9 mouse cellular contexts compared by ENCODE assay signal in the genomic region with DNA sequence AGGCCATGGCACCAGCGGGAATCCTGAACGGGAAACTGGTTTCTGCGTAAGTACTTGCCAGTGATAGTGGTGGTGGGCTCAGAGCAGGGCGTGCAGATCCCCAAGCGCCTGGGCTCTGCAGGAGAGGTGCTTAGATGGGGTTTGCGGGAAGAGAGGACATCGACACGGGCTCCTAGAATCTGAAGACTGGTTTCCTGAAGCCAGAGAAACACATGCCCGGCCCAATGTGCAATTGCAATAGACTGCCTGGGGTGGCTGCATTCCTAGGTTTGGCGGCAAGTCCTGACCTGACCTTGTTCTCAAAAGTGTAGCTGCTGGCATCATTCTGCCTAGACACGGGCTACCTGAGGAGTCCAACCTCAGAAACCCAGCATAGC. TPM values are rescaled to one million over a fixed set of nuclear protein-coding genes. Genes with fewer than 3 reads are reported as not detected.
DNase-seq lines count a peak whose midpoint lies in the region; ATAC-seq and TF ChIP-seq lines count a peak whose summit lies in the region.
"Had no signal": no experiment of that assay in that cellular context is flagged by ENCODE, and none has a peak within 500 bp of the region (broad histone marks: within the 10 kb centered on the region; RNA-seq: fewer than 3 reads in every experiment).

No protein-coding gene starts in this region.

- WGBS in forebrain, embryonic 15.5 days = under 1% methylated on average over 11 of the region's 11 CpGs
- WGBS in limb, embryonic 10.5 days = 0% methylated on average over 11 of the region's 11 CpGs
- WGBS in midbrain, embryonic 15.5 days = 2% methylated on average over 11 of the region's 11 CpGs

- peak overlapping the region; percentile 82 for H3K4me2 ChIP-seq in forebrain, embryonic 15.5 days (replicated peaks)
- H3K4me2 ChIP-seq in midbrain, embryonic 15.5 days = peak overlapping the region; percentile 93

- H3K9ac ChIP-seq in forebrain, embryonic 15.5 days (replicated peaks) = peak overlapping the region; percentile 72
- H3K9ac ChIP-seq in midbrain, embryonic 15.5 days = peak overlapping the region; percentile 71

- H3K27ac ChIP-seq in forebrain, embryonic 15.5 days (replicated peaks) = peak overlapping the region; percentile 74
- peak overlapping the region; percentile 91 for H3K27ac ChIP-seq in limb, embryonic 10.5 days
- peak overlapping the region; percentile 68 for H3K27ac ChIP-seq in midbrain, embryonic 15.5 days

- DNase-seq in adrenal gland, postnatal 36 days = peak; percentile 28
- DNase-seq in adrenal gland, adult 18-20 months (ENCODE audit: low spot score in 2 of 2) = no peak
- no peak for DNase-seq in limb, embryonic 10.5 days (ENCODE audit: low spot score)
- DNase-seq in gastrocnemius, postnatal 25 days = no peak
- DNase-seq in adrenal gland, adult 8-10 months = no peak

- peak overlapping the region; percentile 97 for H3K4me3 ChIP-seq in E14TG2a.4 (replicated peaks; ENCODE audit: low read length)
- peak overlapping the region; percentile 72 for H3K4me3 ChIP-seq in forebrain, embryonic 15.5 days
- H3K4me3 ChIP-seq in limb, embryonic 10.5 days = peak overlapping the region; percentile 77
- peak overlapping the region; percentile 71 for H3K4me3 ChIP-seq in midbrain, embryonic 15.5 days

- no peak for TF ChIP-seq CTCF in E14TG2a.4 (conservative IDR thresholded peaks at IDR 0.05; ENCODE audit: low read length)

- ATAC-seq in forebrain, embryonic 15.5 days (replicated peaks) = no peak
- ATAC-seq in midbrain, embryonic 15.5 days (replicated peaks) = no peak

- H3K4me1 ChIP-seq in E14TG2a.4 (replicated peaks; ENCODE audit: low read depth, low read length) = peaks cover 71% of the 10 kb centered on the region
- H3K4me1 ChIP-seq in forebrain, embryonic 15.5 days = peaks cover 18% of the 10 kb centered on the region
- peaks cover 19% of the 10 kb centered on the region for H3K4me1 ChIP-seq in limb, embryonic 10.5 days
- peaks cover 21% of the 10 kb centered on the region for H3K4me1 ChIP-seq in midbrain, embryonic 15.5 days

- peaks cover 26% of the 10 kb centered on the region for H3K36me3 ChIP-seq in E14TG2a.4 (ENCODE audit: insufficient read depth, low read length)
- H3K36me3 ChIP-seq in forebrain, embryonic 15.5 days = no peaks in the 10 kb centered on the region
- no peaks in the 10 kb centered on the region for H3K36me3 ChIP-seq in limb, embryonic 10.5 days
- H3K36me3 ChIP-seq in midbrain, embryonic 15.5 days (replicated peaks) = no peaks in the 10 kb centered on the region

- no peaks in the 10 kb centered on the region for H3K9me3 ChIP-seq in E14TG2a.4 (ENCODE audit: low read length)
- H3K9me3 ChIP-seq in forebrain, embryonic 15.5 days = no peaks in the 10 kb centered on the region
- no peaks in the 10 kb centered on the region for H3K9me3 ChIP-seq in limb, embryonic 10.5 days (replicated peaks)
- H3K9me3 ChIP-seq in midbrain, embryonic 15.5 days = no peaks in the 10 kb centered on the region

- no peaks in the 10 kb centered on the region for H3K27me3 ChIP-seq in E14TG2a.4 (ENCODE audit: insufficient read depth, low read length)
- H3K27me3 ChIP-seq in forebrain, embryonic 15.5 days = no peaks in the 10 kb centered on the region
- no peaks in the 10 kb centered on the region for H3K27me3 ChIP-seq in limb, embryonic 10.5 days (ENCODE audit: low read depth, poor library complexity, severe bottlenecking)
- no peaks in the 10 kb centered on the region for H3K27me3 ChIP-seq in midbrain, embryonic 15.5 days (replicated peaks)

RNA-seq across cellular contexts. Expression of a gene that starts 0.4 kb away (rescaled TPM):
- total RNA-seq in adrenal gland, postnatal 36 days (2021) = 10 to 100 TPM; 34.6 to 59.6 TPM
- 10 to 100 TPM; 30.9 to 47.3 TPM for total RNA-seq in adrenal gland, adult 18-20 months (2021)
- polyA plus RNA-seq in forebrain, embryonic 15.5 days (2015; fragmentation: Nextera tagmentation; extraction: Ambion mirVana) = 45.2 and 46.4 TPM in 2 replicates
- polyA plus RNA-seq in limb, embryonic 10.5 days (2016; fragmentation: Nextera tagmentation; extraction: Ambion mirVana) = 100 and 121 TPM in 2 replicates
- 30.7 and 31.2 TPM in 2 replicates for polyA plus RNA-seq in midbrain, embryonic 15.5 days (2015; fragmentation: Nextera tagmentation; extraction: Ambion mirVana)
- 10 to 100 TPM; 28.0 to 30.2 TPM for total RNA-seq in gastrocnemius, postnatal 25 days (2021)
- total RNA-seq in adrenal gland, adult 8-10 months (2022) = 10 to 100 TPM; 42.3 to 50.6 (median 43.3) TPM

RNA-seq across cellular contexts. Expression of a gene that starts 8.9 kb away (rescaled TPM):
- total RNA-seq in adrenal gland, postnatal 36 days (2021) = not detected
- not detected for total RNA-seq in adrenal gland, adult 18-20 months (2021)
- not detected in 2 replicates for polyA plus RNA-seq in forebrain, embryonic 15.5 days (2015; fragmentation: Nextera tagmentation; extraction: Ambion mirVana)
- not detected in 2 replicates for polyA plus RNA-seq in limb, embryonic 10.5 days (2016; fragmentation: Nextera tagmentation; extraction: Ambion mirVana)
- polyA plus RNA-seq in midbrain, embryonic 15.5 days (2015; fragmentation: Nextera tagmentation; extraction: Ambion mirVana) = not detected in 2 replicates
- not detected for total RNA-seq in gastrocnemius, postnatal 25 days (2021)
- not detected for total RNA-seq in adrenal gland, adult 8-10 months (2022)
- total RNA-seq: hematopoietic stem cell, adult 5-6 weeks had no signal

Comparison
In these comparisons a context has a peak if more than half of its experiments do, and no peak if none do; other contexts are left out.
1. DNase-seq: peak in adrenal gland, postnatal 36 days (2 of 2); none in adrenal gland, adult 18-20 months (0 of 2), limb, embryonic 10.5 days (single experiment), gastrocnemius, postnatal 25 days (single experiment) and adrenal gland, adult 8-10 months (single experiment).
2. Peak in every context shown above with its lines, with median percentiles within 50 percentile points of each other: H3K4me3 ChIP-seq and H3K27ac ChIP-seq.